ENCODE assay signal across 1 mouse cellular context in the genomic region with DNA sequence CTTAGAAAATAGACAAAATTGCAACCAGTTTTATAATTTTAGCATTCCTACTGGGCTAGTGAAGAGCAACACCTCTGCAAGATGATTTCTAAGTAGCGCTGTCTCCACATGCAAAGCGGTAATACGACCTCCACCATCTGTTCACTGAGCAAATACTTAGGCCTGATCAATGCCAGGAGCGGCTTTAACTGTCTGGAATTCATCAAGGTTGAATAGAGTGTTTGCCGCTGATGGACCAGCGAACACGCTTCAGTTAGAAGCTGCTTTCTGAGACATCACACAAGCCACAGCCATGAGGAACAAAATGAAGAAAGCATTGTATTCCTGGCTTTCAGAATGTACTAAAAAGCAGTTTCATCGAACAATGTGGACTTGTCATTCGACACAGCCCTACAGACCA.
TF ChIP-seq lines count a peak whose summit lies in the region.

No protein-coding gene starts in this region.

TF ChIP-seq in myocyte, 11 proteins besides CTCF, POLR2A, EP300 and RAD21:
- TF ChIP-seq CEBPB (IDR thresholded peaks at IDR 0.05; ENCODE audit: insufficient read depth, poor library complexity, severe bottlenecking) (no peak), SRF (IDR thresholded peaks at IDR 0.05; ENCODE audit: control insufficient read depth, insufficient read length, low read depth) (no peak), POLR2AphosphoS2 (IDR thresholded peaks at IDR 0.05; ENCODE audit: insufficient read length, low read depth) (no peak), MYOG (IDR thresholded peaks at IDR 0.05; ENCODE audit: control insufficient read depth in 1 of 3, insufficient read depth in 1 of 3, insufficient read length in 2 of 3, low read depth in 2 of 3) (no peak), USF1 (IDR thresholded peaks at IDR 0.05; ENCODE audit: low read depth) (no peak), TCF12 (IDR thresholded peaks at IDR 0.05; ENCODE audit: insufficient read depth, poor library complexity, severe bottlenecking) (no peak), REST (IDR thresholded peaks at IDR 0.05; ENCODE audit: insufficient read depth, insufficient read length) (no peak)
